Mouse (Mus musculus): Measurements from ENCODE around the gene Gm47841.

DNA sequence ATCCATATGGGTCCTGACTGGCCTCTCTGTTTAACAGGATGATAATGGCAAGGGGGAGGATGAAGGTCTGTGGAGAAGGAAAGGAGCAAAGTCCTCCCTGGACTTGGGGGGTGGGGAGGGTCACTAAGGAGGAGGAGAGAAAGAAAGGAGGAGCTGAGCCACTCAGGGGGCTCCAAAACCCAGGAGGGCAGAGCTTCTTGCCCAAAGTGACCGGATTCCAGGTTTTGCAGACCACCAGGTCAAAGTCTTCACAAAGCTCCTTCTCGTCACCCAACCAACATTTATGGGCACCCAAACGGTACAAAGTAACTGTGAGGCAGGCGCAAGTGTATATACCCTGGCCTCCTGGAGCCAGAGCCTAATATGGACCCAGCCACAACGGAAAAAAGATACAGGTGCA lies 28.5 kb upstream of the Gm47841 start:
- no peak for TF ChIP-seq CTCF (IDR thresholded peaks at IDR 0.05; ENCODE audit: low read depth)
- no peak for TF ChIP-seq EP300 (IDR thresholded peaks at IDR 0.05; ENCODE audit: low read depth)
